Mouse (Mus musculus): ENCODE measurements at regions not wholly inside any gene's neighbourhood (a gene's known extent, or its start where the extent isn't known, plus 50 kb on each side); places are given as distances from the start of the nearest gene placed in this dataset.

DNA sequence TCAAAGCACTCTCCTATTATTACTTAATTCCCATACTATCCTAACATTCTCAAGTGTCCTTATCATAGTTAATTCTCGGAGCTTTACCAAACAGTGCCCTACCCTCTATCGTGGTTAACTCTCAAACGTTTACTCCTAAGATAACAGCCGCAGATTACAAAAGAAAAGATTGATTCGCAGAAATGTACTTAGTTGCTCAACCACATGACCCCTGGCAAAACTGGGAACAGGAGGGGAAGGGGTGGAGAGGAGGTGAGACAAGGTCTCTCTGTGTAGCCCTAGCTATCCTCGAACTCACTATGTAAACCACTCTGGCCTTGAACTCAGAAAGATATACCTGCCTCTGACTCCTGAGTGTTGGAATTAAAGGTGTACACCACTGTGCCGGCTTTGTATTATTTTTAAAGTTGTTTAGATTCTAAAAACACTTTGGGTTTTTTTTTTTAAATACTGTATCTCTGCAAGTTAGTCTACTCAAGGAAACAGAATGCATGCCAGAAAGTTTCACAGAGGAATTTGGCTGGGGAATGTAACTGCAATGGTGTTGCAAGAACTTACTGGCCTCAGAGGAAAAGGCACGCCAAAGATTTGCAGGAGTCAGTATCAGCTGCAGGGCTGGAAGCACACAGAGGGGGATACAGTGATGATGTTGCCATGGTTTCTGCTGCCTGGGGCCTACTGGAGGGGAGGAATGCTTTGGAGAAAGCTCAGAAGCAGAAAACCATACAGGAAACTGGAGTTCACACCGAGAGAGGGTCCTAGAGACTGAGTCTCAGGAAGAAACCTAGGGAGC lies 273.0 kb downstream of the Basp1 start:
- Histone ChIP-seq H3K4me1 (ENCODE audit: control insufficient read depth, insufficient read depth, low read length) (0 out of 2 replicates have a peak, but pooled peaks cover 1% of the 10 kb centered on the region), H3K27ac (ENCODE audit: insufficient read depth, low read length) (no peak overlapping the region), H3K4me3 (ENCODE audit: insufficient read depth, low read length) (no peak overlapping the region)
- TF ChIP-seq CTCF (IDR thresholded peaks at IDR 0.05; ENCODE audit: extremely low read depth, insufficient read depth, low read length) (no peak), POLR2A (IDR thresholded peaks at IDR 0.05; ENCODE audit: extremely low read depth, insufficient read depth, low read length) (no peak)

GRCm38 (mm10) chr15:25137091-25137490 lies 276.5 kb downstream of the Basp1 start:
- no peak for TF ChIP-seq POLR2A (IDR thresholded peaks at IDR 0.05; ENCODE audit: extremely low read depth, insufficient read depth, low read length)
- TF ChIP-seq CTCF (IDR thresholded peaks at IDR 0.05; ENCODE audit: extremely low read depth, insufficient read depth, low read length): no peak
- Histone ChIP-seq H3K4me3 (ENCODE audit: insufficient read depth, low read length) (no peak overlapping the region), H3K27ac (ENCODE audit: insufficient read depth, low read length) (no peak overlapping the region), H3K4me1 (ENCODE audit: control insufficient read depth, insufficient read depth, low read length) (0 out of 2 replicates have a peak, but pooled peaks cover 1% of the 10 kb centered on the region)

GRCm38 (mm10) chr15:25135471-25136262 lies 277.9 kb downstream of the Basp1 start:
- Histone ChIP-seq H3K4me1 (ENCODE audit: control insufficient read depth, insufficient read depth, low read length) (no peaks in the 10 kb centered on the region), H3K27ac (ENCODE audit: insufficient read depth, low read length) (no peak overlapping the region), H3K4me3 (ENCODE audit: insufficient read depth, low read length) (no peak overlapping the region)
- no peak for TF ChIP-seq POLR2A (IDR thresholded peaks at IDR 0.05; ENCODE audit: extremely low read depth, insufficient read depth, low read length)
- TF ChIP-seq CTCF (IDR thresholded peaks at IDR 0.05; ENCODE audit: extremely low read depth, insufficient read depth, low read length): no peak

DNA sequence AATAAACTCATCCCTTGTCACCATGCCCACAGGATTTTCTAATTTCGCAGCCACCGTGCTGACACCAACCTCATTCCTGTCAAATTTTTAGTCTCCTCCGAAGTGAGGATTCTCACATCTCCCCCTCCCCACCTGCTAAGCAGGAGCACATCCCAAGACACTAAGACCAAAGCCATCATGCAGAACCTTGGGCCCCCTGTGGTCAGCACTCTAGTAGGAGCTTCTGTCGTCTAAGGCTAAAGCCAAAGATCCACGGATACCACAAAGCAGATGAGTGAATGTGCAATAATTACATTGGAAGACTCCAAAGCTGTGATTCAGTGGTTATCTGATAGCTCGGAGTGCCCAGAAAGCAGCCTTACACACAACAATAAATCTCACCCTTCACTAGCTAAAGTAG lies 283.5 kb downstream of the Basp1 start:
- TF ChIP-seq CTCF (IDR thresholded peaks at IDR 0.05; ENCODE audit: extremely low read depth, insufficient read depth, low read length): no peak
- TF ChIP-seq POLR2A (IDR thresholded peaks at IDR 0.05; ENCODE audit: extremely low read depth, insufficient read depth, low read length): no peak
- H3K4me1 ChIP-seq (ENCODE audit: control insufficient read depth, insufficient read depth, low read length): no peaks in the 10 kb centered on the region
- H3K4me3 ChIP-seq (ENCODE audit: insufficient read depth, low read length): no peak overlapping the region
- no peak overlapping the region for H3K27ac ChIP-seq (ENCODE audit: insufficient read depth, low read length)

- H3K4me3 ChIP-seq (ENCODE audit: insufficient read depth, low read length): no peak overlapping the region
- no peak overlapping the region for H3K27ac ChIP-seq (ENCODE audit: insufficient read depth, low read length)
- no peak for TF ChIP-seq POLR2A (IDR thresholded peaks at IDR 0.05; ENCODE audit: extremely low read depth, insufficient read depth, low read length)
- TF ChIP-seq CTCF (IDR thresholded peaks at IDR 0.05; ENCODE audit: extremely low read depth, insufficient read depth, low read length): no peak
- H3K4me1 ChIP-seq (ENCODE audit: control insufficient read depth, insufficient read depth, low read length): no peaks in the 10 kb centered on the region
These were observed 284.0 kb downstream of the Basp1 start for GRCm38 (mm10) chr15:25129572-25129971.

- TF ChIP-seq CTCF (IDR thresholded peaks at IDR 0.05; ENCODE audit: extremely low read depth, insufficient read depth, low read length) (no peak), POLR2A (IDR thresholded peaks at IDR 0.05; ENCODE audit: extremely low read depth, insufficient read depth, low read length) (no peak)
These were observed 293.1 kb downstream of the Basp1 start for GRCm38 (mm10) chr15:25120441-25120840.

DNA sequence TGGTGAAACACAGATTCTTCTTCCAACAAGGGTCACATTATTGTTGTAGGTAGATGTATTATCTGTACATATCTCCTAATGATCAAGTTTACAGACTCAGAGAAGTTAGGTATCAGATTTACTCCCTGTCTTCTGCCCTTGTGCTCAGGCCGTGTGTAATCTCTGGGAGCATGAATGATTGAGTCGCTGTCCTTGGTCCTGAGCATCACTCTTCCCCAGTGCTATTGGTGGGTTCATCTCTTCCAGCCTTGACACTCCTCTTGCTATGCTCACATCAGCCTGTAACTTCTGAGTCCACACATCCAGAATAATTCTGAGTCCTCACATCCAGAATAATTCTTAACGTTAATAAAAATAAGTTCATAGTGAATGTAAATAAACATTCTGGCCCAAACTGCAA lies 295.6 kb downstream of the Basp1 start:
- Histone ChIP-seq H3K27ac (ENCODE audit: insufficient read depth, low read length) (no peak overlapping the region), H3K4me3 (ENCODE audit: insufficient read depth, low read length) (no peak overlapping the region), H3K4me1 (ENCODE audit: control insufficient read depth, insufficient read depth, low read length) (no peaks in the 10 kb centered on the region)
- no peak for TF ChIP-seq CTCF (IDR thresholded peaks at IDR 0.05; ENCODE audit: extremely low read depth, insufficient read depth, low read length)
- no peak for TF ChIP-seq POLR2A (IDR thresholded peaks at IDR 0.05; ENCODE audit: extremely low read depth, insufficient read depth, low read length)

More at GRCm38 (mm10) chr15:25120441-25120840, 293.1 kb downstream of the Basp1 start:
- Histone ChIP-seq H3K4me1 (ENCODE audit: control insufficient read depth, insufficient read depth, low read length) (no peaks in the 10 kb centered on the region), H3K27ac (ENCODE audit: insufficient read depth, low read length) (no peak overlapping the region), H3K4me3 (ENCODE audit: insufficient read depth, low read length) (no peak overlapping the region)

DNA sequence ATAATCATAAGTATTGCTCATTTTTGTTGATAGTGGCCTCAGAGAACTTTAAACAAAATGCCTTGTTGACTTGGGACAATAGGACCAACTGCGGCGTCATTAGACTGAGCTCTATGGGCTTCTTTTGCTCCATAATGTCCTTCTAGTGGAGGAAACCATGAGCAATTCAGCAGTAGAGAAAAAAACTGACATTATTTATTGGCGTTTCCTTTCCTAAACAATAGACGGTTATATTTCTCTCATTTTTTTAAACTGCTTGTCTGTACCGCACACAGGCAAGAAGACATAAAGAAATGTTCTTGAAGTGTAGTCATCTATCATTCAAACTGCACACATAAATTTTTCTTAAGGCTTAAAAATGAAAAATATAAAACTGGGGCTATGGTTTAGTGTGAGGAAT lies 310.8 kb downstream of the Basp1 start:
- TF ChIP-seq POLR2A (IDR thresholded peaks at IDR 0.05; ENCODE audit: extremely low read depth, insufficient read depth, low read length) (no peak), CTCF (IDR thresholded peaks at IDR 0.05; ENCODE audit: extremely low read depth, insufficient read depth, low read length) (no peak)
- H3K4me3 ChIP-seq (ENCODE audit: insufficient read depth, low read length): no peak overlapping the region
- no peaks in the 10 kb centered on the region for H3K4me1 ChIP-seq (ENCODE audit: control insufficient read depth, insufficient read depth, low read length)
- no peak overlapping the region for H3K27ac ChIP-seq (ENCODE audit: insufficient read depth, low read length)

GRCm38 (mm10) chr15:25093758-25094157 lies 319.8 kb downstream of the Basp1 start:
- Histone ChIP-seq H3K27ac (ENCODE audit: insufficient read depth, low read length) (no peak overlapping the region), H3K4me3 (ENCODE audit: insufficient read depth, low read length) (no peak overlapping the region), H3K4me1 (ENCODE audit: control insufficient read depth, insufficient read depth, low read length) (no peaks in the 10 kb centered on the region)
- TF ChIP-seq CTCF (IDR thresholded peaks at IDR 0.05; ENCODE audit: extremely low read depth, insufficient read depth, low read length): no peak
- no peak for TF ChIP-seq POLR2A (IDR thresholded peaks at IDR 0.05; ENCODE audit: extremely low read depth, insufficient read depth, low read length)
